Comparison of ENCODE assay signal across 12 mouse cellular contexts in genomic region chr6:142858937-142859336, GRCm38 (mm10). TPM values are rescaled to one million over a fixed set of nuclear protein-coding genes. Genes with fewer than 3 reads are reported as not detected.
DNase-seq lines count a peak whose midpoint lies in the region; ATAC-seq and TF ChIP-seq lines count a peak whose summit lies in the region.
"Had no signal": no experiment of that assay in that cellular context is flagged by ENCODE, and none has a peak within 500 bp of the region (broad histone marks: within the 10 kb centered on the region; RNA-seq: fewer than 3 reads in every experiment).

No protein-coding gene starts in this region.

- no peak overlapping the region for H3K4me3 ChIP-seq in gastrocnemius, adult 2 months
- no peak overlapping the region for H3K4me3 ChIP-seq in lung, adult 2 months (replicated peaks; ENCODE audit: extremely low read depth, low read depth, low read length)
- H3K4me3 ChIP-seq: megakaryocyte, embryonic 14.5 days had no signal

- intact Hi-C loops in gastrocnemius, adult 2 months (cut with DNase I), result no loop called here

- no peak overlapping the region for H3K27ac ChIP-seq in gastrocnemius, adult 2 months
- H3K27ac ChIP-seq: hindbrain, embryonic 14.5 days had no signal

- ATAC-seq in frontal cortex, adult (ENCODE audit: low TSS enrichment), result no peak

- TF ChIP-seq CTCF in gastrocnemius, adult 2 months (IDR thresholded peaks at IDR 0.05), result peak; percentile 44
- peak; percentile 21; the same call in 1 of the 2 replicates for TF ChIP-seq CTCF in lung, adult 2 months (IDR thresholded peaks at IDR 0.05; ENCODE audit: insufficient read depth, low read length)

- WGBS in lung, adult 2 months, result 97% methylated on average over 2 of the region's 2 CpGs

- DNase-seq in gastrocnemius, adult 2 months, result no peak
- DNase-seq in gastrocnemius, postnatal 10 days, result no peak
- DNase-seq in lung, adult 2 months, result no peak
- DNase-seq in lung, postnatal 10 days, result no peak
- DNase-seq in ZHBTc4 (ENCODE audit: low read depth, low spot score), result peak; percentile 76
- DNase-seq in naive thymus-derived CD4-positive, alpha-beta T cell, adult 2 months (ENCODE audit: low read depth), result peak; percentile 64
- no peak for DNase-seq in right cerebral cortex, postnatal 36 days (ENCODE audit: low spot score in 2 of 2)
- DNase-seq: gastrocnemius, postnatal 25 days had no signal

- TF ChIP-seq POLR2A in lung, adult 2 months (IDR thresholded peaks at IDR 0.05; ENCODE audit: borderline replicate concordance, extremely low read depth, low read depth, low read length), result no peak

- H3K4me1 ChIP-seq in lung, adult 2 months (ENCODE audit: control insufficient read depth, insufficient read depth, low read length), result no peaks in the 10 kb centered on the region

RNA-seq across cellular contexts. Expression of gene Sult6b2, which starts 54.6 kb away (rescaled TPM):
- not detected for total RNA-seq in gastrocnemius, adult 2 months (2021)
- not detected for total RNA-seq in gastrocnemius, postnatal 10 days (2021)
- not detected in 2 replicates for polyA plus RNA-seq in lung, adult 2 months (2012; rRNA removed)
- total RNA-seq: gastrocnemius, postnatal 25 days had no signal
- polyA plus RNA-seq: embryonic facial prominence, embryonic 14.5 days; hindbrain, embryonic 14.5 days had no signal

Comparison
In these comparisons a context has a peak if more than half of its experiments do, and no peak if none do; other contexts are left out.
1. DNase-seq: peak in ZHBTc4 (single experiment) and naive thymus-derived CD4-positive, alpha-beta T cell, adult 2 months (single experiment); none in gastrocnemius, adult 2 months (single experiment), gastrocnemius, postnatal 10 days (single experiment), lung, adult 2 months (single experiment), lung, postnatal 10 days (single experiment) and right cerebral cortex, postnatal 36 days (0 of 2).